Mouse (Mus musculus) left cerebral cortex, postnatal 36 days (tissue): ENCODE results near the gene Samd1. TPM values are rescaled to one million over a fixed set of nuclear protein-coding genes. Genes with fewer than 3 reads are reported as not detected.
"Not testable (repeated sequence)": the region's sequence is repeated elsewhere in the genome, so short reads cannot be mapped to it uniquely, and the experiment has no call there.

ENCODE experiments used
- DNase-seq, 2 experiments: peaks; one replicate each; pipeline ENCODE4 v3.0.0; 2021 to 2022; ENCODE audit warnings: low spot score in 2 of 2, mixed read lengths in 1 of 2
- intact Hi-C: fragments of 180-260 bp; cut with DNase I; formaldehyde crosslinking; loops from one replicate; pipeline ENCODE4 v1.15.1; 2025
- total RNA-seq, 2 experiments: library from RNA; stranded (reverse); gene quantifications; 2 replicates each; pipeline ENCODE4 v1.2.3; 2021

Gene Samd1
- total RNA-seq, 2 experiments from 2014 or later: 41.5 to 46.6 TPM

DNA sequence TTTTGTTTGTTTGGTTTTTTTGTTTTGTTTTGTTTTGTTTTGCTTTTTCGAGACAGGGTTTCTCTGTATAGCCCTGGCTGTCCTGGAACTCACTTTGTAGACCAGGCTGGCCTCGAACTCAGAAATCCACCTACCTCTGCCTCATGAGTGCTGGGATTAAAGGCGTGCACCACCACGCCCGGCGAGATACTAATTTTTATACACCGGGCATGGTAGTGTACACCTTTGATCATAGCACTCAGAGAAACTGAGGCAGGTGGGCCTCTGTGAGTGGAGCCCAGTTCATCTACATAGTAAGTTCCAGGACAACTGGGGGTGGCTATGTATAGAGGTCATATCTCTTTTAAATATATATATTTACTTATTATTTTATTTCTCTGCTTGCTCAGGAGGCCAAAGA lies 8.0 kb downstream of the Samd1 start:
- intact Hi-C loops, DNase-seq: not testable (repeated sequence)

GRCm38 (mm10) chr8:84008362-84008761 lies 10.9 kb downstream of the Samd1 start:
- intact Hi-C loops: no loop called here
- DNase-seq: no peak

GRCm38 (mm10) chr8:84009876-84010275 lies 12.4 kb downstream of the Samd1 start:
- intact Hi-C loops: loop anchor here (5.0 kb wide), 1 partner anchor 57 kb away; the partner anchor contains the start of genes Gm10643 and Rfx1
- peak; percentile 83 to 84 for DNase-seq

DNA sequence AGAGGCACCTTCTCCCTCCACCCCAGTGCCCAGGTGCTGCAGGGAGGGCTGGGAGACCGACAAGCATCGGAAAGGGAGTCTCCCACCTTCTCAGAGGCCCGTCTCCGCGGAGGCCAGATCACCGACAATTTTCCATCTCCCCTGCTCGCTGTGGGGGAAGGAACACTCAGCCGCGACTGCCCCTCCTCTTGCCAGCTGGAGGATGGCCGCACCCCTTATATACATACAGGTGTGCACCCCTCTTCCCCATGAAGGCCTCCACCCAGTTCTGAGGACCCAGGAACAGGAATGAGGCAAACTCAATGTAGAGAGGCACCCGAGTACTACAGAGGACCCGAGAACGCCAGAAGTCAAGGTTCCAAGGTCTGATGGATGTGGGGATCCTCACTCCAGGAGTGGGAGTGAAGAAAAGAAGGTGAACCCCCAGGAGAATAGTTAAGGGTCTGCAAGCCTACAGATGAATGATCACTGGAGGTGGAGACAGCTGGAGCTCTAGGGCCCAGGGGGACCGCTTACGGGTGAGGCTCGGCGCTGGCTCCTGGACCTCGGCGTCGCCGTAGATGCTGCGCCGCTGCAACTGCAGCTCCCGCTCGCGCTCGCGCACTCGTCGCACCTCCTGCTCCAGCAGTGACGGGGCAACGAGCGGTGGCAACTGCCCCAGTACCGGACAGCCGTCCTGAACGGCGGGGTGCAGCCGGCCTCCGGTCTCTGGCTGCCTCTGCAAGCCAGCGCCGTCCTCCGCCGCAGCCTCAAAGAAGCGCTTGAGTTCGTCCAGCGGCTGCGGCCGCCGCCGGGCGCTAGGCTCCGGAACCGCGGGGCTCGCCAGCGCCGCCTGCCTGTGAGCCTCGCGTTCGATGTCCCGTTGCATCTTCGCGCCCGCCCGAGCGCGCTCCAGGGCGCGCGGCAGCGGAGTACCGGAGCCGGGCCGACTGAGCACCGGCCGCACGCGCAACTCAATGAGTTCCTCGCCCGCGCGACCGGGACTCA lies 13.4 kb downstream of the Samd1 start:
- DNase-seq: peak; percentile 65
- intact Hi-C loops: loop anchor here (5.0 kb wide), 1 partner anchor 56 kb away; the partner anchor contains the start of genes Gm10643 and Rfx1

DNA sequence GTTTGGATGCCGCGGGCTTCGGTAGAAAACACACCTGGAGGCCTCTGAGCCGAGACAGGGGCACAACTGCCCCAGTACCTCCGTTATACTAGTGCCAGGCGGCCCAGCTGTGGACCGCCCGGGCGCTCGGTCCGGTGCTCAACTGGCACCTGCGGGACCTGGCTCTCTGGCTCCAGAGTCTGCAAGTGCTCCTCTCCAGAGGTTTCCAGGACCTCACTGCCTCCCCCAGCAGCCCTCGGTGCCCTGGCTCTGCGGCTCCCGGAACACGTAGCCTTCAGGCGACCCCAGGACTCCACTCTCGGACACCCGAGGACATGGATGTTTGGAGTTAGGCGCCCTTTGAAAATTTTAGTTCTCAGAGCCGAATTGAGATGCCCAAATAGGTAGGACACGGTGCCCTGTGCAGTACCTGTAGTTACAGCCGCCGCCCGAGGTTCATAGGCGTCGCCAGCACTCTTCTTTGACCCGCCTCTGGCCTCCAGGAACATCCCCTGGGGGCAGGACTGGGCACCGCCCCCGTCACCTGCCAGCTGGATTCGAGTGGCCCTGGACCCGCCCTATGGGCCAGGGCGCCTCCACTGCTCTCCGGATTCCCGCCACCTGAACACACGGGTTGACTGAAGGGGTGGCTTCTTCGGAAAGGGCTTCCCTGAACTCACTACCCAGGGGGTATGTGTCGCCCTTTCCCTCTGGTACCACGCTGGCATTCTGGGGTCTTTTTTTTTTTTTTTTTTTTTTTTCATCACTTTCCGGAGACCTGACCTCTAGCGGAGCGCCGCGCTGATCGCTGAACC lies 14.4 kb downstream of the Samd1 start, which contains the start of gene 2210011C24Rik:
Gene 2210011C24Rik, minus strand, starts transcription at position 467 of the 794 bp plus-strand sequence.
- DNase-seq: no peak
- intact Hi-C loops: loop anchor here (5.0 kb wide), 1 partner anchor 55 kb away; the partner anchor contains the start of genes Gm10643 and Rfx1

- DNase-seq: no peak
- intact Hi-C loops: loop anchor here (5.0 kb wide), 1 partner anchor 55 kb away; the partner anchor contains the start of genes Gm10643 and Rfx1
Measured at GRCm38 (mm10) chr8:84012499-84013165, 15.2 kb downstream of the Samd1 start.

- no peak for DNase-seq
- intact Hi-C loops: no loop called here
Measured at GRCm38 (mm10) chr8:84015833-84016232, 18.4 kb downstream of the Samd1 start.

- DNase-seq: no peak
- intact Hi-C loops: no loop called here
Measured at GRCm38 (mm10) chr8:84019738-84020137, 22.3 kb downstream of the Samd1 start.

DNA sequence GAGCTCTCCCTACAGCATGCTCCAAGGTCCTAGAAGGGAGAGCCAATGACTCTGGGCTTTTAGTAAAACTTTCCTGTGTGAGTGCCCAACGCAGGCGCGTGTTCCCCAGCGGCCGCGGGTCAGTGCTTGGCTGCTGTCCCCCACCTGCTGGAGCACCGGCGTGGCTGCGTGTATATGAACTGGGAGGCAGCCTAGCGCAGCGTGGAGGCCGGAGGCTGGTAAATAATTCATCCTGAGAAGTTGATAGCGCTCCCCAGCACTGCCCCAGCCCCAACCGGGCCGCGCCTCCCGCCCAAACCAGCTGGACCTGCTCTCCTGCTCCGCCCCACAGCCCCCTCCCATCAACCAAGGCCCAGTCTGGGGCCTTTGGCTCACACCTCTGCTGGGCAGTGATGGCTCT lies 23.6 kb downstream of the Samd1 start, which contains the start of gene Palm3:
Gene Palm3, plus strand, starts transcription at position 376 of the 400 bp plus-strand sequence.
- intact Hi-C loops: no loop called here
- DNase-seq: no peak

DNA sequence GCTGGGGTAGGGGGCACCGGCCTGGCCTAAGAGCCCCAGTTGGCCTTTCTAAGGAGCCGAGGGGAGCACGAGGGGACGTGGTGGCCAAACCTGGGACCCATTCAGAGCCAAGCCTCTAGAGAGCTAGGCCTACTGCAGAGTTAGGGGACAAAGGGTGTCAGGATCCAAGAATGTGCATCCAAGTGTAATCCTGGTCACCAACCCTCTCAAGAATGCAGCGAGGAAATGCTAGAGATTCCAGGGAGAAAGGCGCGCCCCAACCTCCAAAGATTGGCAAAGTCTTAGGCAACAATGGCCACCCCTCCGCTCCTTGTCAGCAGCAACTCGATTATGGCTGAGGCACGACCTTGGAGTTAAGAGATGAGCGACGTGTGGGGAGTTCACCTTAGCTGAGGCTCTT lies 24.1 kb downstream of the Samd1 start:
- DNase-seq: no peak
- intact Hi-C loops: no loop called here

DNA sequence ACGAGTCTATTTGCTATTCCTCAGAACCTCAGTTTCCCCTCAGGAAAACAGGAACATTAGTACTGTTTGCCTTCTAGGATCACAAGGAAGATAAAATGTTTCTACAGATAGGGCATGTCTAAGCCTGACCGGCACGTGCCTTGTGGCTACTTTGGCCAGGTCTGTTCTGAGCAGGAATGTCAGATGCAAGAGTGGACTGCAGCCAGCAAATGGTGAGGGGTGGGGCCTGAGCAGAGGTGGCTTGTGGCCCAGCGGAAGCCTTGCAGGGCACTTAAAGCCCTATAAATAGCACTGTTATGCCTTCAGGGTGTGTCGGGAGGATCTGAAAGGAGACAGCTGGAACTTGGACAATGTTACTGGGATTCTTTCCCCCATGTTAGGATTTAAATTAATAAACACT lies 25.6 kb downstream of the Samd1 start:
- intact Hi-C loops: no loop called here
- DNase-seq: no peak

GRCm38 (mm10) chr8:84023631-84024030 lies 26.2 kb downstream of the Samd1 start:
- no peak for DNase-seq
- intact Hi-C loops: no loop called here

DNA sequence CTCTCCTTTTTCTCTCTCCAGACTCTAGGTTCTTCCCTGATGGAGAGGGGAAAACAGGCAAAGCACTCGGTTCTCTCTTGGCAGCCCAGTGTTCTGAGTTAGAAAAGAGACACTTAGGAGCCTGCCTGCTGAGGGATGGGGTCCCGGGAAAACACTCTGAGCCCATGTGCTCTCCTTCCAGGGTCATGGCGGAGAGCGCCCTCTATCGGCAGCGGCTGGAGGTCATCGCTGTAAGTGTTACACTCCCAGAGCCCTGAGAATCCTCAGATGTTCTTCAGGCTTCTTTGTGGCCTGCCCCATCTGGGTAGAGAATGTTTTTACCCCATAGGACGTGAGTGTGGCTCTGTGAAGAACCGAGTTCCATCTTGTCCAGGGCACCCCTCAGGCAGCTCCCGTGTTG lies 26.7 kb downstream of the Samd1 start:
- DNase-seq: no peak

GRCm38 (mm10) chr8:84025863-84026262 lies 28.4 kb downstream of the Samd1 start:
- intact Hi-C loops: no loop called here
- DNase-seq: peak in 1 of 2 experiments; percentile 29

More for the DNA sequence above, 26.7 kb downstream of the Samd1 start:
- intact Hi-C loops: no loop called here

DNA sequence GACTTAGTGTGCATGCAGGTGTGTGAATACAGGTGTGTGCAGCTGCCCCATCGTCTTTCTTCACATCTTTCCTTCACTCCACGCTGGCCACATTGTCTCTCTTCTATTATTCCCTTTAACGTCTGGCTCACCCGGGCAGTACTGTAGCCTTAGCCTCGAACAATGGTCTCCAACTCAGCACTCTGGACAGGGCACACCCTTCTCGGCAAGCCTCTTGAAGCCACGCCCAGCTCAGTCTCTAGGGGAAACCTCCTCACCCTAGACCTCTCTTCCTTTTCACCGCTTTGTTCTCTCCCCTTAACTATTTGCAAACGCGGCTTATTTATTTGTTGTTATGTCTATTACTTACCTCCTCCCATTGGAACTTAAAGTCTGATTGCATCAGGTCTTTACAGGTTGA lies 30.0 kb downstream of the Samd1 start:
- intact Hi-C loops: no loop called here
- no peak for DNase-seq

DNA sequence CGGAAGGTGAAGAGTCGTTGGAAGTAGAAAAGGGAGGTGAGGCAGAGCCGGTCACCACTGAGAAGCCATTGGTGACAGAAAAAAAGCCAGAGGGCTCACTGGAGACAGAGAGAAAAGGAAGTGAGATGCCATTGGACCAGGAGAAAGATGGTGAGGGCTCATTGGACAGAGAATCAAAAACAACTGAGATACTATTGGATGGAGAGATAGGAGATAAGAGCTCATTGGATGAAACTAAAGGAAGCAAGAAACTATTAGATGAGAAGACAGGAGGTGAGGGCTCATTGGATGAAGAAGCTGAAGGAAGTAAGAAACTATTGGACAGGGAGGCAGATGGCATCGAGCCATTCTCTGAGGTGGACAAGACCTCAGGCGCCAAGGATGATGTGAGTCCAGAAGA lies 31.8 kb downstream of the Samd1 start:
- DNase-seq: no peak
- intact Hi-C loops: no loop called here

DNA sequence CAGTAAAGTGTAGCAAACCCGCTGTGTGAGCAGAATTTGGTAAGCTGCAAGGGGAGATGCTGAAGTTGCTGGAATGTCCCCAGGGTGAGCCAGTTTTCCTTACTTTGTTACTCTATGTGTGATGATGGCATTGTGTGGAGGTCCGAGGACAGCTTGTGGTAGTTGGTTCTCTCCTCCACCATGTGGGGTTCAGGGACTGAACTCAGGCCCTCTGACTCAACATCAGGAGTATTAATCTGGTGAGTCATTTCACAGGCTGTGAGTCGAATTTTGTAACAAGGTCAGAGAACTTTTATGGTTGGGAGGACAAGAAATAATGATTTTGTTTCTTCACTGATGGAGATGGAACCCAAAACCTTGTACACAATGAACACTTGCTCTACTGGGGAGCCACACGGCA lies 35.3 kb downstream of the Samd1 start:
- no peak for DNase-seq
- intact Hi-C loops: loop anchor here (10.0 kb wide), 1 partner anchor 322 kb away; no protein-coding TSS in a partner anchor

GRCm38 (mm10) chr8:84038015-84038414 lies 40.5 kb downstream of the Samd1 start:
- intact Hi-C loops: loop anchor here (5.0 to 10.0 kb wide), 2 partner anchors 69 to 317 kb away; no protein-coding TSS in a partner anchor
- DNase-seq: no peak

DNA sequence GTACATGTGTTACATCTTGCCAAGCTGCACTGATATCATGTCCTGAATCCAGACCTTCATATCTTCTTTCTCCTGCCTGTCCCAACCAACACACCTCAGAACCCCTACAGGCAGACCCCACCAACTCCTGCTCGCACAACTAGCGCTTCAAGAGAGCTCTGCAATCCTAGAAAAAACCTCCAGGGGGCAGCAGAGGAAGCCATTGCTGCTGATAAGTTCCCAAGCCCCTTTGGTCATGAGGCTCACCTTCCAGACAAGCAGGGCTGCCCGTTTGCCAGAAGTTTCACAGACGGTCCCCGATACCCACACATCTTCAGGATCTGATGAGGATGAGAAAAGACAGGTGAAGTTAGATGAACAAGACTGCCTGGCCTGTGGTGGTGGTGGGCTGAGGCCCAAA lies 41.6 kb downstream of the Samd1 start:
- intact Hi-C loops: loop anchor here (5.0 to 10.0 kb wide), 2 partner anchors 68 to 316 kb away; no protein-coding TSS in a partner anchor

More for the DNA sequence above, 41.6 kb downstream of the Samd1 start:
- peak; percentile 50 to 52 for DNase-seq
